Mouse (Mus musculus) gastrocnemius, adult 2 months (tissue): ENCODE data around the gene Asic2. TPM values are rescaled to one million over a fixed set of nuclear protein-coding genes. Genes with fewer than 3 reads are reported as not detected.
A peak's percentile ranks its signal among the peaks of the same experiment; 100 is the strongest.

Source experiments
- DNase-seq: peaks from one replicate; pipeline ENCODE4 v3.0.0; 2022
- H3K27ac ChIP-seq: fragments of 200-600 bp; 2 replicates; pipeline ENCODE4 v1.8.1; 2022; ENCODE audit warnings: mild to moderate bottlenecking
- H3K4me3 ChIP-seq: fragments of 200-600 bp; 2 replicates; pipeline ENCODE4 v1.8.1; 2022; ENCODE audit warnings: mild to moderate bottlenecking, moderate library complexity
- CTCF ChIP-seq: fragments of 200-600 bp; IDR thresholded peaks from 2 replicates; pipeline ENCODE4 v1.8.1; 2022; ENCODE audit warnings: antibody characterized with exemption, mild to moderate bottlenecking, moderate library complexity
- intact Hi-C: fragments of 180-260 bp; cut with DNase I; formaldehyde crosslinking; loops from one replicate; pipeline ENCODE4 v1.15.1; 2025
- total RNA-seq, 2 experiments: library from RNA; stranded (reverse); gene quantifications; 2 replicates each; pipeline ENCODE4 v1.2.3; 2021

Gene Asic2
- total RNA-seq, 2 experiments from 2014 or later, result 0.10 TPM; not detected in 1

DNA sequence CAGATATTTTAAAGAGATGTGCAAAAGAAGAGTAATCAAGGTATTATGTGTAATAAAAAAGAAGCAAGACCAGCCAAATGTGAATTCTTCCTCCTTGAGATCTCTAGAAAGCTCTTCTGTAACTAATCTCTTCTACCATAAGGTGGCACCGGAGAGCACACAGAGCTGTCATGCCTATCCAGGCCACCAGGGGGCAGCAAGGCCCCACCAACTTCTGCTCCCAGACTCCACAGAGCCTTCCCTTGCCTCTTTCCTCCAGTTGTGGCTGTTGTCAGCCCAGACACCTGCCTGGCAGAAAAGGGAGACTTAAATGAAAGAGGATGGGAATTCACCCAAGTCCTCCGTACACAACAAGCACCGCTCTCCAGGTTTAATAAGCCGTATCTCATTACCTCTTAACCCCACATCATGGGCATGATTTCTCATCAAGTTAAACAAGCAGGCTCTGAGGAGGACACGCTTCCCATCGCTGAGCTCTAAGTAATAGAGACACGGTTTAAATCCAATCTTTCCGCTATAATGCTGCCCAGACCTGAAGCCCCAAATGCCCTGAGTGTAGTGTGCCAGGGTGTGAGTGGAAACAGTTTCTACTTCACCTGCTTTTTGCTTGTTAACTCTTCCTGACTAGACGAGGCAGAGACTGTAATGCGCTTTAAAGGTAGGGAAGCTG lies 28.1 kb upstream of the Asic2 start:
- intact Hi-C loops, result loop anchor here (1.0 to 5.0 kb wide), 2 partner anchors 51 to 181 kb away; partner anchors contain the start of gene Ccl7
- no peak for TF ChIP-seq CTCF
- Histone ChIP-seq H3K27ac (no peak overlapping the region), H3K4me3 (no peak overlapping the region)
- DNase-seq, result peak; percentile 73

DNA sequence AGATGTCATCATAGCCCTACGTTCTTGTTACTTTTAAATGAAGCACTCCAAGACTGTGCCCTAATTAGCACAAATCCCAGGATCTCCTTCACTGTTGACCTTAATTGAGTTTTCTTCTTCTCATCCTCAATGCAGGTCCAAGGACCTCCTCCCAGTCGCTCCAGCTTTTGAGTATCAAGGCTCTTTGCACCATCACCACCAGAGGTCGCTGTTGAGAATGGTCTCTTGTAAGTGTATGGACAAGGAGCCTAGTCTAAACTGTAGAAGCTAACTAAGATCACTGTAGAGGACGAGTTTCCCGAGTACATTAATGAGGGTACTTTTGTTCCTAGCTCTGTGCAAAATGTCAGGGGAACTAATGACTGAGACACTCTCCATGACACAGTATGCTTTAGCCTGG lies 14.9 kb upstream of the Asic2 start:
- peak; percentile 63 for DNase-seq
- intact Hi-C loops, result no loop called here
- Histone ChIP-seq H3K4me3 (no peak overlapping the region), H3K27ac (no peak overlapping the region)
- TF ChIP-seq CTCF, result peak; percentile 76

DNA sequence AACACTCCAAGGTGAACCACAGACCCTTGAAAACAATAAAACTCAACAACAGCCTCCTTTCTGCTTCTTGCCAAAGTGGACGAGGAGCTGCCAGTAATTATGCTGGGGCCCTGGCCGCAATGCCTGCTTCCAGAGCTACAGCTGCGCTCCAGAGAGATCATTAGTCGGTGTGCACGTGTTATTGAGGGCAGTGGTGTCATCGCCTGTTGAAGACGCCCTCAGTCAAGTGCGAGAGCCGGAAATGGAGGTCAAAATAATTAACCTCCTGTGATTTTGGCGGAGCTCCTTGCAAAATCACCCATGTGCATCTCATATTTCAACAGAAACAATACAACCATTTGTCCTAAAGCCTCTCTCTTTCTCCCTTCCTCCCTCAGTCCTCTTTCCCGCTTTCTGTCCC lies 13.9 kb upstream of the Asic2 start:
- intact Hi-C loops, result no loop called here
- Histone ChIP-seq H3K4me3 (no peak overlapping the region), H3K27ac (no peak overlapping the region)
- peak; percentile 34 for DNase-seq
- TF ChIP-seq CTCF, result no peak

DNA sequence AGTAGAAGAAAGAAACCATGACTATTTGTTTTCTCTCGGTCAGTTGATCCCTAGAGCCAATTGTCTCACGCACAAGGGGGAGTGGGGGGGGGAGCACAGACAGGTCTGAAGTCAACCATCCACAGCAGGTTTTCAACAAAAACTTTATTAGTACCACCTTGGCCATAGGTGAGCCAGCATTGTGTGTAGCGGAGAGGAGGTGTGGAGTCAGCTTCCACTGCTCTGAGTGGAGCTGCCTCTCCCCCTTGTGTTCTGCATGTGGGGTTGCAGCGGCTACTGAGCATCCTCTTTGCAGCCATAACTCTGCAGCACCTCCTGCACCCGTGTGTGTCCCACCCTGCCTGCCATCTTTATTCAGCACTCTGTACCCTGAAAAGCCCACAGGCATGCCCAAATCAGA lies 6.3 kb upstream of the Asic2 start:
- peak; percentile 55 for TF ChIP-seq CTCF
- Histone ChIP-seq H3K4me3 (no peak overlapping the region), H3K27ac (no peak overlapping the region)
- no peak for DNase-seq
- intact Hi-C loops, result no loop called here

DNA sequence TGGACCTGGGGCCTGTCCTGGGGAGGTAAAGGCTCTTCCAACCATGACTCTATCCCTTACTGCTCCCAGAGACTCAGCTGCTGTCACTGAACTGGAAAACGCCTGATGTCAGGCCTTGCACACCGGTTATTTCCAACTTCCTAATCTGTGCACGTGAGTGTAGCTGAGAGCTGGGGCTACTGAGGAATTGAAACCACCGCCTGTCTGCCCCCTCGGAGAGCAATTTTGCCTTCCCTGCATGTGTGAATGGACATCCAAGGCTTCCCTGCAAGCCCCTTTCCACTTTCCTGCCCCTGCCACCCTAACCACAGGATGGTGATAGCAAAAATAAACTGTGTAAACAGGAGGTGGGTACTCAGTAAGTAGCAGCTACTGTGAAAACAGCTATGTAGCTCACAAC lies 5.4 kb upstream of the Asic2 start:
- H3K27ac ChIP-seq, result no peak overlapping the region
- no peak overlapping the region for H3K4me3 ChIP-seq
- intact Hi-C loops, result no loop called here
- DNase-seq, result no peak
- no peak for TF ChIP-seq CTCF

DNA sequence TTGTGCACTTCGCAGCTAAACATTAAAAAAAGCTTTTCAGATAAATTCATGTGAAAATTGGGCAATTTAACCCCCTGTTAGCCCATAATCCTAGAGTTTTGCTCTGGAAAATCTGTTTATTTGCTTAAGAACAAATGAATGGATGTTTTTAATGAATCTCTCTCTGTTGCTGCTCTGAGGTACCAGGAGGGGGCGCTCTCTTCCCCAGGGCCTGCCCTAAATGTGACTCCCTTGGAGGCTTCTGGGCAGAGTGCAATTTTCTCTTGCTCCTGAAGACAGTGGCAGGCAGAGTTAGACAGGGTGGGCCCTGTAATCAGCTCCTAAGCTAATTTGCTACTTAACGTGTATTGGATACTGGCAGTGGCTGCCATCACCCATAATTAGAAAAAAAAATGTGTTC lies 3.8 kb upstream of the Asic2 start:
- Histone ChIP-seq H3K4me3 (no peak overlapping the region), H3K27ac (no peak overlapping the region)
- intact Hi-C loops, result no loop called here
- DNase-seq, result no peak
- peak; percentile 37 for TF ChIP-seq CTCF

DNA sequence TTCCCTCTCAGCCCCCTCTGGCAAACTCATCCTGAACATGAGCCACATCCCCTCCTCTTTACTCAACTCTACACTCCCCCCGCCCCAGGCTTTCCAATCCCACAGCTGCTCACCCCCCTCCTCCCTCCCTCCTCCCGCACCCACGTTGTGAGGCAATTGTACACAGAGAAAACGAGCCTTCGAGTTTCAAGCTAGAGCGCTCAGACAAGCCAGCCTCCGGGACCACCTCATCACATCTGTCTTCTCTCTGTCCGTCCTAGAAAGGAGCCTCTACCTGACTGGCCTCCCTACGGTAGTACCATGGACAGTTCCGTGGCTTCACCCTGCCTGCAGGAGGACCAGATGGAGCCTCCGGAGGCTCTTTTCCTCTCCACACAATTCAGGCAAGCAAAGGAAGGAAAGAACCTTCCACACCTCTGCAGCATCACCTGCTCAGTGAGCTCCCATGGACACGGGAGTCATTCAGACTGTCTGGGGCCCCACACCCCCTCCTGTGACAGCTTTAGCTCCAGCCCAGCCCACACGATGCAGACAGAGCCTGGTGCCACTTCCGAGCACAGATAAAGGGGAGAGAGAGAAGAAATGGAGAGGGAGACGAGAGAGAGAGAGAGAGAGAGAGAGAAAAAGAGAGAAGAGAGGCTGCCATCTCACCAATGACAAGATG lies 1.5 kb downstream of the Asic2 start:
- intact Hi-C loops, result no loop called here
- no peak for DNase-seq
- Histone ChIP-seq H3K4me3 (no peak overlapping the region), H3K27ac (no peak overlapping the region)
- no peak for TF ChIP-seq CTCF

DNA sequence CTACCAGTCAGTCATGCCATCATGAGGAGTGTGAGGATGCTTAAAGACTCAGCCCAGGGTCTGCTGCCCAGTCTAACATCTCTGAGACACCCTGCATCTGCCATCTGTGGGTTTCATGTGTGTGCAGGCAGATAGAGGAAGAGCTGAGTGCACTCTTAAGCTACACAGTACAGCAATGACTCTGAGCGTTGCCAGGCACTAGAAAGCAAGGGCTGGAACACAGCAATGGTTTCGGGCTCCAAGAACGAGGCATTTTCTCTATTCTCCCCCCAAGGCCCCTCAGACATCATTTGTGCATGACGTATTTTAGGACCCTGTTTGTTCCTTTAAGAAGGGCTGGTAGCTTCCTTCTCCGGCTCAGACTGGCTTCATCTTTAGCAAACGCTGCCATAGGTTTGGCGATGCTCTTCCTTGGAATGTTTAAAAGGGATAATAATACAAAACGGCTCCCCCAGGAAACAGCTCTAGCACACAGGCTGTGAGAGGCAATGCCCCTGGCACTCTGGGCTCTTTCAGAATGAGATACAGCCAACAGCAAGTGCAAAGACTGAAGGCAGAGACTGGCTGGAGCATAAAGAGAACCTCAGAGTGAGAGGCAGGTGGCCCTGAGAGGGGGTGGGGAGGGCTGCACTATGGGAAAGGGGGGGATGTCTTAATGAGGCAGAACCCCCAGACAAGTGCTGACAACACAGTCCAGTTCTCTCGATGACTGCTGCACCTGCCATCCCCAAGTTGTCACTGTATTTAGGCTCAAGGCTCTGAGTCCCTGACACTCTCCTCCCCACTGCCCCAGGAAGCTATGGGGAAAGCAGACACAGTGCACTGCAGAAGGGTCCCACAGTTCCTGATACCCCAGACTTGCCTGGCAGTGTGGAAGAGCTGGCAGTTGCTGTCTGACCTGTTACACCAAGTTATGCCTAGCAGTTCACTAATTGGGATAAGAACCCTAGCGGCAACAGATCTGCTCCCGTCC lies 2.3 kb downstream of the Asic2 start:
- H3K27ac ChIP-seq, result no peak overlapping the region
- no peak overlapping the region for H3K4me3 ChIP-seq
- intact Hi-C loops, result no loop called here
- no peak for TF ChIP-seq CTCF
- no peak for DNase-seq

DNA sequence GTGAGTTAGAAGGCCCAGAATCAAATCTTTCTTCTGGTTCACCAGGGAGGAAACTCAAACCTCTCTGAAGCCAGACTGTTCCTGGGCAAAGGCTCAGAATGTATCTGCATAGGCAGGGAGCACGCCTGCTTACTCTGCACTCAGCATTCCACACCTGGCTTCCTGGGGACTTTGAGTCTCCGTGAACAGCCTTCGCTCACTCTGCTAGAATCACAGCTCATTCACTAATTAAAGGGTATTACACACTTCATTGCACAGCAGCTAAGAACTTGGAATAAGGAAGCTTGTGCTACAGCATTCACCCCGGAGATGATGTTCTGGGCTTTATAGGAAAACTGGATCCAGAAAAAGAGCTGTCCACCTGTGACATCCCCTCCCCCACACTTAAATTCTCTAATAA lies 3.7 kb downstream of the Asic2 start:
- Histone ChIP-seq H3K4me3 (no peak overlapping the region), H3K27ac (no peak overlapping the region)
- no peak for DNase-seq
- intact Hi-C loops, result no loop called here
- no peak for TF ChIP-seq CTCF

DNA sequence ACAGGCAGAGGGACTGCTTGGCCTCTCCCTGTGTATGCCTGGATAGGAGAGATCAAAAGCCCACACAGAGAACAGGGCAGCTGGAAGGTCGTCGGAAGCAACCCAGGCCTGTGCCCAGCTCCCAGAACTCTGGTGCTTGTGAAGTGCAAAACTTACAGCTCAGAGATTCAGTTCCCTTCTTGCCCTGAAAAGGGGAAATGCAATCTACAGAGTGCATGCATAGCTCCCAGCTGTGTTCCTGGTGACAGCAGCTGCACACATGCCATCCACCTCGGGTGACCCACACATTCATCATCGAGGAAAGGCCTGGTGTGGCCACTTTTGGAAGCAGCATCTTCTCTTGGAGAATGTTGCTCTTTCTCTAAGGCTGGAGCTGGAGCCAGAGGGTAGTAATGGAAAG lies 13.9 kb downstream of the Asic2 start:
- intact Hi-C loops, result no loop called here

DNA sequence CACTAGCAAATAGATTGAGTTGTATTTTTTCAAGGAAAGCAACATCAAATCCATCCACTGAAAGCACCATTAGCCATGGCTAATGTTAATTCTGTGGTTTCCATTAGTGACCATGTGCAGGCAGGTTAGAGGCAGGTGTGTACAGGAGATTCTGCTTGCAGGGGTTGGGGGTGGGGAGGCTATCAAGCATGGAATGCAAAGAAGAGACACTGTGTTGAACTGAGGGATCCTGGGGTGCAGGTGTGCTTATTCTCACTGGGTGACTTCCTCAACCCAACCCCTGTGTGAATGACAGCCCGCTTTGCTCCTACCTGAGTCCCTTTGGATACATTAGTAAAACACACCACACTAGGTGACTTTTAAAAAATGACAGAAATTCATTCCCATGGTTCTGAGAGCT lies 20.2 kb downstream of the Asic2 start:
- Histone ChIP-seq H3K4me3 (no peak overlapping the region), H3K27ac (no peak overlapping the region)
- intact Hi-C loops, result no loop called here
- no peak for DNase-seq
- no peak for TF ChIP-seq CTCF

More for the DNA sequence above, 13.9 kb downstream of the Asic2 start:
- TF ChIP-seq CTCF, result no peak
- no peak overlapping the region for H3K27ac ChIP-seq
- DNase-seq, result no peak
- H3K4me3 ChIP-seq, result no peak overlapping the region

DNA sequence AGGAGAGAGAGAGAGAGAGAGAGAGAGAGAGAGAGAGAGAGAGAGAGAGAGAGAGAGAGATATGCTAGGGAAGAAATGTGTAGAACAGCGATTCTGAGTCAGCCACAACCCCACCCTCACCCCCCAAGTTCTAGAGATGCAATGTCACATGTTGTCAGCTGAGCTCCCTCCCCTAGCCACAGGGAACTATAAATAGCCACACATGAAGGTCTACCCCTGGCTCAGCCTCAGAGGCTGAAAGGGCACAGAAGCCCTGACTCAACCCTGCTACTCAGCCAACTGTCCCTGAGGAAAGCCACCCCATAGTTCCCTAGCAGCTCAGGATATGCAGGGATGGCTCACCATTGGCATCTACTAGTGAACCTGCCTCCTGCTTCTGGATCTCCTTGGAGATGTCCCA lies 26.1 kb downstream of the Asic2 start:
- no peak for TF ChIP-seq CTCF
- Histone ChIP-seq H3K27ac (peak overlapping the region; percentile 75; the same call in 1 of the 2 replicates), H3K4me3 (no peak overlapping the region)
- DNase-seq, result peak; percentile 58
- intact Hi-C loops, result no loop called here

DNA sequence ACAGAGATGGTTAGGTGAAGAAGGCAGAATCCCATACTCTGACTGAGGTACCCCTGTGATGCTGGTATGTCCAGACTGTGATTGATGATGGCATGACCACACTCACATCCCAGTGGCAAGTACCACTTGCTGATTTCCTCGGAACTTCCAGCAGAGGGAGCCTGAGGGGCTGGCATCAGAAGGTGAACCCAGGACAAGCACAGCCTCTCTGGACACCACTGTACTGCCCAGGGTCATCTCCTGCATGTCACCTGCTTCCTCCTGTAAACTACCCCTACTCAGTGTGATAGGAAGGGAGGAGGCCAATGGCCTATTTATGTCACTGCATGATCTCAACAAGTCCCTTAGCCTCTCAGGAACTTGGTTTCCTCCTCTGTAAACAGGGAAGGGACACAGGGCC lies 27.3 kb downstream of the Asic2 start:
- Histone ChIP-seq H3K27ac (peak overlapping the region; percentile 75), H3K4me3 (no peak overlapping the region)
- TF ChIP-seq CTCF, result peak; percentile 53
- peak; percentile 48 for DNase-seq
- intact Hi-C loops, result no loop called here
